Mouse (Mus musculus): ENCODE results near the gene Cfap36. TPM values are rescaled to one million over a fixed set of nuclear protein-coding genes. Genes with fewer than 3 reads are reported as not detected.

The Cfap36 gene
- polyA plus RNA-seq, 1 experiment from 2014 or later, result 146 TPM

DNA sequence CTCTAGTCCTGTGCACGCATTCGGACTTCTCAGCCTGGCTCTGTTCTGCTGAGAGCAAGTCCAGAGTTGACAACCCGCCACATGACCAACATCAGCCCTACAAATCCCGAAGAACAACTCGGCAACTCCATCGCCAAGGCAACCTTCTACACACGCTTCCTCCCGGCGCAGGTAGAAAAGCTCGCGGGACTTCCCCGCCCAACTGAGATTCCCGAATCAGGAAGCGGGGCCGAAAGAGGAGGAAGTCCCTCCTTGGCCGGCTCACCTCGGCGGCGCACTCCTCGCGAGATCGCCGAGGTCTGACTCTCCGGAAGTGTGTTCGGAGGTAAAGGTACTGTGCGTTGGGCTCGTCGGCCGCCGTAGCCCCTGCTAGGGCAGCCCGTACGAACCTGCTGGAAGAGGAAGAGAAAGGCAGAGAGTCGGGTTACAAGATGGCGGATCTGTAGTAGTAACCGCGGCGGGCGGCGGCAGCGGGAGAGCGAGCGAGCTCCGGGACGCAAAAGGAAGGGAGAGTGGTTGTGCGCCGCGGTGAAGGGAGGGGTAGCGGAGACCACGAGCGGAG is 74.6 kb downstream of the Cfap36 start, which contains the start of gene Ppp4r3b:
Gene Ppp4r3b (plus strand): TSS at position 328 of the 562 bp plus-strand sequence.
- peak; percentile 98 for ATAC-seq
- peak within 1 kb of the TSS; percentile 69 for H3K4me2 ChIP-seq (ENCODE audit: low read length)
- no peaks in the 10 kb centered on the region for H3K9me3 ChIP-seq (ENCODE audit: control insufficient read depth, low read length)
- WGBS, result 0% methylated on average over 50 of the region's 50 CpGs
- H3K4me1 ChIP-seq (ENCODE audit: control insufficient read depth, insufficient read depth, low read depth, low read length), result peaks cover 10% of the 10 kb centered on the region
- peak within 1 kb of the TSS; percentile 97 for H3K27ac ChIP-seq (ENCODE audit: low read depth, low read length)
- peak within 1 kb of the TSS; percentile 98 for H3K9ac ChIP-seq (ENCODE audit: low read depth, low read length)
- H3K36me3 ChIP-seq (ENCODE audit: control insufficient read depth, insufficient read depth, low read length), result no peaks in the 10 kb centered on the region
- H3K4me3 ChIP-seq (ENCODE audit: low read length), result peak within 1 kb of the TSS; percentile 96
- H3K27me3 ChIP-seq (replicated peaks; ENCODE audit: control insufficient read depth, insufficient read depth, low read length), result no peaks in the 10 kb centered on the region

DNA sequence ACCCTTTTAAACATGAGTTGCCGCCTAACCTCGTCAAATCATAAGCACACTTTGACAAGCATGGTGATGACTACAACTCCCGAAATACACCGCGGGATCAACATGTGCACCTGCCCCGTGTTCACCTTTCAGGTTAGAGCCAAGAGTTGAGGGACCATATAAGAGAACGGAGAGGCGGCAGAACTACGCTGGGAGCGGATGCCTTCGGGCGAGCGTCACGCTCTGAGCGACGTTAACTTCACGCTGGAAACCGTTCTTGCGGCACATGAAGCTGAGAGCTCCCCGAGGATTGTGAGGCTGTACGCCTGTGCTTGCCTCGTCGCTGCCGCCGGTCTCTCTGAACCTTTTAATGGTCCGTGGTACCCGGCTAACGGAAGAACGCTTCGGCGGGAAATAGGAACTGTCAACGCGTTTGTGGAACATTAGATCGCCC is 75.2 kb downstream of the Cfap36 start:
- H3K27me3 ChIP-seq (replicated peaks; ENCODE audit: control insufficient read depth, insufficient read depth, low read length), result no peaks in the 10 kb centered on the region

More for the DNA sequence above, 75.2 kb downstream of the Cfap36 start:
- peak; percentile 43 for ATAC-seq
- Histone ChIP-seq H3K4me2 (ENCODE audit: low read length) (peak overlapping the region; percentile 69), H3K4me3 (ENCODE audit: low read length) (peak overlapping the region; percentile 96), H3K27ac (ENCODE audit: low read depth, low read length) (peak overlapping the region; percentile 36), H3K9me3 (ENCODE audit: control insufficient read depth, low read length) (no peaks in the 10 kb centered on the region), H3K4me1 (ENCODE audit: control insufficient read depth, insufficient read depth, low read depth, low read length) (peaks cover 10% of the 10 kb centered on the region), H3K36me3 (ENCODE audit: control insufficient read depth, insufficient read depth, low read length) (no peaks in the 10 kb centered on the region), H3K9ac (ENCODE audit: low read depth, low read length) (peak overlapping the region; percentile 60)
- WGBS, result under 1% methylated on average over 34 of the region's 34 CpGs

Other genes with a start within 250 kb of the Cfap36 start
- gene Pnpt1, start 116.7 kb downstream of the Cfap36 start, polyA plus RNA-seq (2015; fragmentation: Nextera tagmentation; extraction: Ambion mirVana), result 25.3 and 25.5 TPM in 2 replicates
- gene Ppp4r3b, start 74.5 kb downstream of the Cfap36 start, polyA plus RNA-seq (2015; fragmentation: Nextera tagmentation; extraction: Ambion mirVana), result 65.9 and 66.3 TPM in 2 replicates
- gene Ccdc88a, start 126.2 kb upstream of the Cfap36 start, polyA plus RNA-seq (2015; fragmentation: Nextera tagmentation; extraction: Ambion mirVana), result 71.1 and 73.8 TPM in 2 replicates